Mouse (Mus musculus): Measurements from ENCODE around the gene Shisal2b. TPM values are rescaled to one million over a fixed set of nuclear protein-coding genes. Genes with fewer than 3 reads are reported as not detected.

The Shisal2b gene
- total and polyA plus RNA-seq, 3 experiments, result not detected

DNA sequence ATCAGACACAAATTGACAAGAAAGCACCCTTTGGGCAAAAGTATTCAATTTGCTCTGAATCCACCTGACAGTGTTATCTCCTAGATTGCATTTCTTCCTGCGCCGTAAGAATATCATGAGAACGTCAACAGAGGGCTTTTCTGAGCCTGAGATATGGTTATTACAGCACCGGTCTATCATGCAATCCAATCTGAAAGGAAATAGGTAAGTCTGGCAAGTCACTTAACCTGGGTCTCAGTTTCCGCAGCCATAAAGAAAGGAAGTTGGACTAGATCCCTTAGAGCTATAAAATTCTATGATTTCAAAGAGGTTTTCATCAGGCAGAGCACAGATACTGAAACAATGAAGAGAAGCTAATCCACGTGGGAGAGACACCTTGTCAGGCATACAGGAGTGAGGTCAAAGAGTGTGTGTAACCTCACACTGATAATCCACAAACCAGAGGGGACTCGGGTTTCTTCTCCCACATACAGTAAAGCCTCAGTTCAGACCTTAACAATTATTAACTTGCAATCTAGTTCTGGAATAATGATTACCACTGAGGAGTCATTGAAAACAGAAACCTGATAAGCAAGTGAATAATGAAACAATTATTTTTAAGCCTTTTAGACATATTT lies 64.0 kb downstream of the Shisal2b start:
- H3K4me1 ChIP-seq (ENCODE audit: insufficient read depth, low read depth, low read length), result no peaks in the 10 kb centered on the region
- TF ChIP-seq CTCF (IDR thresholded peaks at IDR 0.05; ENCODE audit: low read depth, low read length), result no peak
- no peak for TF ChIP-seq GATA1 (IDR thresholded peaks at IDR 0.05; ENCODE audit: borderline replicate concordance, low read length)
- no peak for TF ChIP-seq POLR2AphosphoS5 (IDR thresholded peaks at IDR 0.05; ENCODE audit: insufficient replicate concordance, low read depth, low read length)
- TF ChIP-seq GATA2 (IDR thresholded peaks at IDR 0.05; ENCODE audit: borderline replicate concordance, low read depth, low read length), result no peak
- no peak for TF ChIP-seq TAL1 (conservative IDR thresholded peaks at IDR 0.05; ENCODE audit: low read depth, low read length)
- H3K27me3 ChIP-seq (ENCODE audit: insufficient read depth, low read length), result no peaks in the 10 kb centered on the region
- no peak overlapping the region for H3K4me3 ChIP-seq (ENCODE audit: low read depth, low read length)
- H3K9me3 ChIP-seq (replicated peaks), result no peaks in the 10 kb centered on the region
- DNase-seq (ENCODE audit: low spot score) (no peak), ATAC-seq (ENCODE audit: extremely low read depth, insufficient number of reproducible peaks, low FRiP score, poor library complexity, severe bottlenecking) (no peak)
- peaks cover 48% of the 10 kb centered on the region for H3K36me3 ChIP-seq (replicated peaks)

DNA sequence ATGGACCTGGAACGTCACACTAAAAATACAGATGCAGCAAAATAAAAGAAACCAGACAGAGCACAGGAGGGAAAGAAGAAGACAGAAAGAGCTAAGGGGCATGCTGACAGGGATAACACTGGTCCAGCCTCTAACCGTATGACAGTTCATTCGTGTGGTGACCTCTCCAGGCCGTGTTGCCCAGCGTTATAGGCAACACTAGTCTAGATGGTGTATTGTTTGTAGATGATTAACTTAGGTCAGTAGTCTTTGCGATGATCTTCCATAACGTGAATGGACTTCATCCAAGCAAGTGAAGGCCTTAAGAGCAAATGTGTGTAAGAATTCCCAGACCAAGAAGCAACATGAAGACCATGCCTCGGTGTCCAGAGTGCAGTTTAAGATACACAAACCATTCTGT lies 64.6 kb downstream of the Shisal2b start:
- no peak for DNase-seq (ENCODE audit: low spot score)
- TF ChIP-seq CTCF (IDR thresholded peaks at IDR 0.05; ENCODE audit: low read depth, low read length) (no peak), POLR2AphosphoS5 (IDR thresholded peaks at IDR 0.05; ENCODE audit: insufficient replicate concordance, low read depth, low read length) (no peak), TAL1 (conservative IDR thresholded peaks at IDR 0.05; ENCODE audit: low read depth, low read length) (no peak), GATA1 (IDR thresholded peaks at IDR 0.05; ENCODE audit: borderline replicate concordance, low read length) (no peak), GATA2 (IDR thresholded peaks at IDR 0.05; ENCODE audit: borderline replicate concordance, low read depth, low read length) (no peak)
- H3K4me3 ChIP-seq (ENCODE audit: low read depth, low read length), result no peak overlapping the region
- H3K9me3 ChIP-seq (replicated peaks), result no peaks in the 10 kb centered on the region
- no peak for ATAC-seq (ENCODE audit: extremely low read depth, insufficient number of reproducible peaks, low FRiP score, poor library complexity, severe bottlenecking)
- H3K4me1 ChIP-seq (ENCODE audit: insufficient read depth, low read depth, low read length), result no peaks in the 10 kb centered on the region
- no peaks in the 10 kb centered on the region for H3K27me3 ChIP-seq (ENCODE audit: insufficient read depth, low read length)
- H3K36me3 ChIP-seq (replicated peaks), result peaks cover 51% of the 10 kb centered on the region

Other genes with a start within 250 kb of the Shisal2b start
- 49.1 and 58.1 TPM in 2 replicates for gene Srek1ip1, start 71.4 kb downstream of the Shisal2b start, total RNA-seq (2014; fragmentation: Nextera tagmentation)
- gene Srek1ip1, start 71.4 kb downstream of the Shisal2b start, total RNA-seq (2017), result 32.6 and 38.4 TPM in 2 replicates
- gene Srek1ip1, start 71.4 kb downstream of the Shisal2b start, polyA plus RNA-seq (2012), result 1.5 and 3.5 TPM in 2 replicates
- 73.0 and 90.0 TPM in 2 replicates for gene Cwc27, start 46.8 kb downstream of the Shisal2b start, total RNA-seq (2014; fragmentation: Nextera tagmentation)
- 31.4 and 36.3 TPM in 2 replicates for gene Cwc27, start 46.8 kb downstream of the Shisal2b start, total RNA-seq (2017)
- 3.4 and 5.1 TPM in 2 replicates for gene Cwc27, start 46.8 kb downstream of the Shisal2b start, polyA plus RNA-seq (2012)
- 0.15 TPM in 1 of 2 replicates, not detected in the other for gene Rgs7bp, start 191.0 kb upstream of the Shisal2b start, total RNA-seq (2014; fragmentation: Nextera tagmentation)
- under 0.01 and 0.16 TPM in 2 replicates for gene Rgs7bp, start 191.0 kb upstream of the Shisal2b start, total RNA-seq (2017)
- gene Rgs7bp, start 191.0 kb upstream of the Shisal2b start, polyA plus RNA-seq (2012), result not detected in 2 replicates
- gene 4933425L06Rik, start 218.2 kb upstream of the Shisal2b start, total RNA-seq (2014; fragmentation: Nextera tagmentation), result 0.78 TPM in 1 of 2 replicates, not detected in the other
- gene 4933425L06Rik, start 218.2 kb upstream of the Shisal2b start, total RNA-seq (2017), result 0.22 and 0.23 TPM in 2 replicates
- not detected in 2 replicates for gene 4933425L06Rik, start 218.2 kb upstream of the Shisal2b start, polyA plus RNA-seq (2012)